Mouse (Mus musculus) small intestine, adult 2 months (tissue): Measurements from ENCODE around the gene Tppp2.

Experiments used
- CTCF ChIP-seq: fragments of 200-500 bp; IDR thresholded peaks from 2 replicates; pipeline ENCODE4 v1.5.1; 2012; ENCODE audit warnings: low read depth, mild to moderate bottlenecking, control low read depth, inconsistent platforms, low read length, moderate library complexity, mixed read lengths; ENCODE audit not compliant: insufficient replicate concordance, insufficient read length; ENCODE audit errors: extremely low read depth
- POLR2A ChIP-seq: fragments of 200-500 bp; IDR thresholded peaks from 2 replicates; pipeline ENCODE4 v1.6.1; 2012; ENCODE audit warnings: low read depth, mild to moderate bottlenecking, control low read depth, inconsistent platforms, low read length, moderate library complexity

GRCm38 (mm10) chr14:51941577-51941976 lies 23.4 kb downstream of the Tppp2 start:
- no peak for TF ChIP-seq POLR2A
- TF ChIP-seq CTCF: no peak
